Mouse (Mus musculus): ENCODE data around the gene Tmem169. TPM values are rescaled to one million over a fixed set of nuclear protein-coding genes. Genes with fewer than 3 reads are reported as not detected.
"Not testable (repeated sequence)": the region's sequence is repeated elsewhere in the genome, so short reads cannot be mapped to it uniquely, and the experiment has no call there.

Tmem169 gene
- 4.2 and 5.9 TPM in 2 replicates for polyA plus RNA-seq (2012; rRNA removed)

DNA sequence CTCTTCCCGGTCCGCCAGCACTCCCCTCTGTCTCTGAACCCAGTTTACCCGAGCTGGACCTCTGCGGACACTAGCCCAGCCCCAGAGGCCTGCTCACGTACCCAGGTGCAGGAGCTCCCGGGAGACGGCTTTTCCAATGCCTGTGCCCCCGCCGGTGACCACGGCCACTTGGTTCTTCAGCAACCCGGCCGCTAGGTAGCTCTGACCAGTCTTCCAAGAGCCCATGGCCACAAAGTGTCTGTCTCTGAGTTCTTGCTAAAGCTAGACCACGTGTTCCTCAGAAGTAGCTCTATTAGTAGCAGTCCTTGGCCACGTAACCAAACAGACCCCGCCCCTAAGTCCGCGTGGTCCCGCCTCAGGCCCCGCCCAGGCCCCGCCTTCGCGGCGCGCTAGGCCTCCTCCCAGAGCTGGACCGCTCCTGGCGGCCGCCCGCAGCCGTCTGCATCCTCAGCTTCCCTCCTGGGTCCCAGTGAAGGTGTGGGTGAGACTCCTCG, at the start of gene Tmem169, which contains the start of gene Pecr:
Gene Tmem169 (plus strand): TSS at position 378 of the 494 bp plus-strand sequence.
Gene Pecr (minus strand): TSS at position 323 of the 494 bp plus-strand sequence.
- Histone ChIP-seq H3K36me3 (ENCODE audit: control insufficient read depth, insufficient read depth, low read length) (no peaks in the 10 kb centered on the region; the same call in 1 of the 2 replicates), H3K27me3 (replicated peaks; ENCODE audit: control insufficient read depth, insufficient read depth, low read length) (no peaks in the 10 kb centered on the region), H3K4me1 (ENCODE audit: control insufficient read depth, insufficient read depth, low read length) (peaks cover 10% of the 10 kb centered on the region; the same call in 1 of the 2 replicates), H3K27ac (ENCODE audit: insufficient read depth, low read depth, low read length) (peak within 1 kb of the TSS; percentile 58), H3K4me3 (ENCODE audit: insufficient read depth, low read depth, low read length) (peak within 1 kb of the TSS; percentile 68)
- under 1% methylated on average over 30 of the region's 30 CpGs for WGBS
- peak; percentile 97 for DNase-seq
- TF ChIP-seq POLR2A (IDR thresholded peaks at IDR 0.05; ENCODE audit: low read depth, low read length) (peak; percentile 66), CTCF (conservative IDR thresholded peaks at IDR 0.05; ENCODE audit: insufficient read depth, insufficient read length, low read depth, low read length) (no peak)

DNA sequence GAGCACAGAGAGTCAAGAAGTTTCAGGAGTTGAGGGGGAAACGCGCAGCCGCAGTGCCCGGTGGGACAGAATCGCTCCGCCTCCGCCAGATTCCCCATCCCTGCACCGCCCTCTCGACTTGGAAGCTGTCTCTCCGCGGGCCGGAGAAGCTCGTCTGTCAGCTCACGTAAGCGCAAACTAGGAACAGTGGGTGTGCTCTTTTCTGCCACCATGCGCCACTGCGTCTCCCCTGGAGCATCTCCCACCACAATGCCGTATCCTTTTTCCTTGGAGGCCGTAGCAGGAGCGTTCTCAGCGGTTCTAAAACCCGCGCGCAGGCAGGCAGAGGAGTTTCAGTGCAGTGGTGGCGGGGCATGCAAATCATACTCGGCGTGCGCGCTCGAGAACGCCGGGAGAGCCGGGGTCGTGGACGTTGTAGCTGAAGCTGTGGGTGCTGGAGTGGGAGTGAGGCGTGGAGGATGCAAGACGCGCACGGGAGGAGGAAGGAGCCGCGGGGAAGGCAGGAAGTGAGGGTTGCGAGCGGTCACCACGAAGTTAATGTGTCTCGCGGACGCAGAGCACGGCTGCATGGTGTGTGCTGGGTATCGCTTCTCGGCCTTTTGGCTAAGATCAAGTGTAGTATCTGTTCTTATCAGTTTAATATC, 47.7 kb upstream of the Tmem169 start:
- H3K4me3 ChIP-seq (ENCODE audit: insufficient read depth, low read depth, low read length): peak overlapping the region; percentile 60
- not testable (repeated sequence) for H3K4me1 ChIP-seq (ENCODE audit: control insufficient read depth, insufficient read depth, low read length); H3K36me3 ChIP-seq (ENCODE audit: control insufficient read depth, insufficient read depth, low read length); H3K27ac ChIP-seq (ENCODE audit: insufficient read depth, low read depth, low read length); H3K27me3 ChIP-seq (replicated peaks; ENCODE audit: control insufficient read depth, insufficient read depth, low read length)
- whole genome bisulfite sequencing: under 1% methylated on average over 37 of the region's 50 CpGs
- peak; percentile 80 for DNase-seq
- peak; percentile 28 for TF ChIP-seq POLR2A (IDR thresholded peaks at IDR 0.05; ENCODE audit: low read depth, low read length)

DNA sequence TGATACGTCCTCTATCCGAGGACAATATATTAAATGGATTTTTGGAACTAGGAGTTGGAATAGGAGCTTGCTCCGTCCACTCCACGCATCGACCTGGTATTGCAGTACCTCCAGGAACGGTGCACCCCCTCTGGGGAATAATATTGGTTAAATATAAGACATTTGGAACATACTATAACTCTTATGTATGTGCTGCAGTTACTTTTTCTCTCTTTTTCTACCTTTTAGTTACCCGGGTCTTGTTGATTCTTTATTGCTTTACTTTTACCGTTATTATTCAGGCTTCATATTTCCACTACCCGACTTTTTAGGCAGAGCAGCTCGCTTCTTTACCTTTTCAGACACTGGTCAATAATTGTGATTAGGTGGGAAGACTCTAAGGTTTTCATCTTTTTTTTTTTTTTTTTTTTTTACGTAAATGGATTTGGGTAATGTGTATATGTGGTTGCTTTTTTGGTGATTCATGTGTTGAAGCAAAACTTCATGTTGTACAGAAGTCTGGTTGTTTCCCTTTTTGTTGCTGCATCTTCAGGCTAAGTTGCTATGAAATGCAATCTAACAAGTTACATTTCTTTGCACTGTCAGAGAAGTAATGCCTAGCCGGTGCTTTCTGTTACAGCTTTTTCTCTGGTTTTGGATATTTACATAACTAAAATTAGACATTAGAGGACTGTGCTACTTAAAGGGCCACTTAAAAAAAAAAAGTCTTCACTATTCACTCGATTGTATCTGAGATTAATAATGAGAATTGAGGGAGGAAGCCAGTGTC, 47.0 kb upstream of the Tmem169 start:
- no peak overlapping the region for H3K4me3 ChIP-seq (ENCODE audit: insufficient read depth, low read depth, low read length)
- H3K27me3 ChIP-seq (replicated peaks; ENCODE audit: control insufficient read depth, insufficient read depth, low read length): no peaks in the 10 kb centered on the region
- no peaks in the 10 kb centered on the region for H3K36me3 ChIP-seq (ENCODE audit: control insufficient read depth, insufficient read depth, low read length)
- no peaks in the 10 kb centered on the region; the same call in 1 of the 2 replicates for H3K4me1 ChIP-seq (ENCODE audit: control insufficient read depth, insufficient read depth, low read length)
- peak; percentile 69 for DNase-seq
- WGBS: 9% methylated on average over 13 of the region's 13 CpGs
- TF ChIP-seq POLR2A (IDR thresholded peaks at IDR 0.05; ENCODE audit: low read depth, low read length) (no peak), CTCF (conservative IDR thresholded peaks at IDR 0.05; ENCODE audit: insufficient read depth, insufficient read length, low read depth, low read length) (no peak)
- no peak overlapping the region for H3K27ac ChIP-seq (ENCODE audit: insufficient read depth, low read depth, low read length)

DNA sequence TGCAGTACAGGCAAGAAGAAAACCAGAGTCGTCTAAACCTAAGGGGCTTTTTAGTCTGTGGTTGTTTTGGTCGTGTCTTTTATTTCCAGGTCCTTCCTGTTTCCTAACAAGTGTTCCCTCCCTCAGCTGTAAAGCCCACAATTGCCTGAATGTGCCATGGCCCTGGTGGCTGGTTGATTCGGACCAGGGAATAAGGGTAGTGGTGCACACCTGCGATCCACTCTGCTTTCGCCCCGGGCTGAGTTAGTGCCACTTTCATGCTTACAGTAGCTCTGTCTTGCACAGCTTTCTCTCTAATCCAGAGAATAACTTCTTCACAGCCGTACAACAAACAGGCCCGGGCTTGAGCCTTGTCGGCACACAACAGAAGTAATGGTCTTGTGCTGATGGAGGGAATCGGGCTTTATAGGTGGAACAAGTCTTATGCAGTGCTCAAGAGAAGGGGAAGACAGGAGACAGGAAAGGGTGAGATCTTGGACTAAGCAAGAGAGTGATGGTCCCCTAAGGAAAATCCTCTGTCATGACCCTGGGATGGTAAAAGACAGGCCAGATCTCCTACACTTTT, 46.1 kb upstream of the Tmem169 start:
- DNase-seq: no peak
- Histone ChIP-seq H3K27ac (ENCODE audit: insufficient read depth, low read depth, low read length) (no peak overlapping the region), H3K27me3 (replicated peaks; ENCODE audit: control insufficient read depth, insufficient read depth, low read length) (no peaks in the 10 kb centered on the region), H3K4me1 (ENCODE audit: control insufficient read depth, insufficient read depth, low read length) (no peaks in the 10 kb centered on the region), H3K4me3 (ENCODE audit: insufficient read depth, low read depth, low read length) (no peak overlapping the region), H3K36me3 (ENCODE audit: control insufficient read depth, insufficient read depth, low read length) (no peaks in the 10 kb centered on the region)
- TF ChIP-seq POLR2A (IDR thresholded peaks at IDR 0.05; ENCODE audit: low read depth, low read length) (no peak), CTCF (conservative IDR thresholded peaks at IDR 0.05; ENCODE audit: insufficient read depth, insufficient read length, low read depth, low read length) (no peak)
- WGBS: 74% methylated on average over 10 of the region's 10 CpGs

DNA sequence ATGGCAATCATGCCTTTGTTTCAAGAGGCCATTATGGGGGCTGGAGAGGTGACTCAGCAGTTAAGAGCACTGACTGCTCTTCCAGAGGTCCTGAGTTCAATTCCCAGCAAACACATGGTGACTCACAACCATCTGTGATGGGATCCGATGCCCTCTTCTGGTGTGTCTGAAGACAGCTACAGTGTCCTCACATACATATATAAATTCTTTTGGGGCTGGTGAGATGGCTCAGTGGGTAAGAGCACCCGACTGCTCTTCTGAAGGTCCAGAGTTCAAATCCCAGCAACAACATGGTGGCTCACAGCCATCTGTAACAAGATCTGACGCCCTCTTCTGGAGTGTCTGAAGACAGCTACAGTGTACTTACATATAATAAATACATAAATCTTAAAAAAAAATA, 45.1 kb upstream of the Tmem169 start:
- H3K36me3 ChIP-seq (ENCODE audit: control insufficient read depth, insufficient read depth, low read length); H3K27me3 ChIP-seq (replicated peaks; ENCODE audit: control insufficient read depth, insufficient read depth, low read length); H3K27ac ChIP-seq (ENCODE audit: insufficient read depth, low read depth, low read length); H3K4me3 ChIP-seq (ENCODE audit: insufficient read depth, low read depth, low read length); DNase-seq; H3K4me1 ChIP-seq (ENCODE audit: control insufficient read depth, insufficient read depth, low read length): not testable (repeated sequence)
- WGBS: 88% methylated on average over 3 of the region's 3 CpGs

DNA sequence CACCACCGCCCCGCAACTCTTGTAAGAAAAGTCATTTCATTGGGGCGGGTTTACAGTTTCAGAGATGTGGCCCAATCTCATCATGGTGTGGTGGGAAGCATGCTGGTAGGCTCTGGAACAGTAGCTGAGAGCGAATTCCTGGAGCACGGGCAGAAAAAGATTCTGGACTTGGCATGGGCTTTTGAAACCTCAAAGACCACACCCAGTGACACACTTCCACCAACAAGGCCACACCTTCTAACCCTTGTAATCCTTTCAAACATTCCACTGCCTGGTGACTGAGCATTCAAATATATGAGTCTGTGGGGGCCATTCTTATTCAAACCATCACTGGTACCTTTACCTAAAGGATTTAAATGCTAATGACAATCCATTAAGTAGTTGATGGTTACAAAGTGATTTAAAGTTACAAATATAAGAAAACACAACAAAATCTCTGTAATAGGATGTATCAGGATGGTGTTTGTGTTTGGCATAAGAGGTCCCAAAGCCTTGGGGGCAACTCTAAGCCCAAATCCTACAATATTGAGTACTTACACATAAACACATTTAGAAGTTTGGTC, 41.5 kb upstream of the Tmem169 start:
- H3K4me3 ChIP-seq (ENCODE audit: insufficient read depth, low read depth, low read length): no peak overlapping the region
- 95% methylated on average over 5 of the region's 5 CpGs for WGBS
- H3K36me3 ChIP-seq (ENCODE audit: control insufficient read depth, insufficient read depth, low read length): no peaks in the 10 kb centered on the region
- H3K4me1 ChIP-seq (ENCODE audit: control insufficient read depth, insufficient read depth, low read length): no peaks in the 10 kb centered on the region; the same call in 1 of the 2 replicates
- DNase-seq: no peak
- H3K27me3 ChIP-seq (replicated peaks; ENCODE audit: control insufficient read depth, insufficient read depth, low read length): no peaks in the 10 kb centered on the region
- H3K27ac ChIP-seq (ENCODE audit: insufficient read depth, low read depth, low read length): no peak overlapping the region
- TF ChIP-seq CTCF (conservative IDR thresholded peaks at IDR 0.05; ENCODE audit: insufficient read depth, insufficient read length, low read depth, low read length) (no peak), POLR2A (IDR thresholded peaks at IDR 0.05; ENCODE audit: low read depth, low read length) (no peak)

All from kidney, adult 2 months (tissue).